Mouse (Mus musculus) layer of hippocampus, adult 11-12 months (tissue): Measurements from ENCODE around the gene Meaf6.
A peak's percentile ranks its signal among the peaks of the same experiment; 100 is the strongest.

ENCODE experiments used
- DNase-seq: peaks from one replicate; pipeline ENCODE4 v3.0.0; 2022; ENCODE audit warnings: low spot score

Gene Meaf6

DNA sequence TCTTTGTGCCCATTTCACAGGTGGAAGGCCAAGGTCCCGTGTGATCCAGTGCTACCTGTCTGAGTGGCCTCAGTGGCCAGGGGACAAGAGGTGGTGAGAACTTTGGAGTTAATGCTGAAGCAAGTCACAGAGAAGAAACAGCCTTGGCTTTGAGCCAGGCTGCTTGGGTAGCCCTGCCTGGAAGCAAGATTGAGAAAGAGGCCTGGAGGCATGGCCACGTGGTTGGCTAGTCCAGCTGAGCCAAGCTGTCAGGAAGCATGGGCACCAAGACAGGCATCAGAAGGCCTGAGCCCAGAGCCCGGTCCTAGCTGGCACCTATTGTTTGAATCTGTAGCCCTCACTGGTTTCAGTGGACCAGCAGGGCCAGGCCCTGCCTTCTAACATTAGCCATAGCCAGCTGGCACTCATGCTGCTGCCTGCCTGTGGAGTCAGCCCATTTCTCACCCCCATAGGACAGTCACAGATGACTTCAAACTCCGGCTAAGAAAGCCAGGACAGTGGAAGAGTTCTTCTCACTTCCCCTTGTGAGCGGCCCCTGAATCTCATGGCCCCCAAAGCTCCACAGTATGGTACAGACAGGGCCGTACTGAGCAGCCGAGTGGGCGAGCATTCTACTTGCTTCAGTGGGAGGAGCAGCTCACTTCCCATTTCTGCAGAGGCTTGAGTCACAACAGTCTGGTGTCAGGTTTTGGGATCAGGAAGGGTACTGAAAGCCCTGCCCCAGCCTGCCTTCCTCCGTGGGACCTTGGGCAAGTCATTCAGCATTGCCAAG lies 31.3 kb downstream of the Meaf6 start:
- peak; percentile 85 for DNase-seq

DNA sequence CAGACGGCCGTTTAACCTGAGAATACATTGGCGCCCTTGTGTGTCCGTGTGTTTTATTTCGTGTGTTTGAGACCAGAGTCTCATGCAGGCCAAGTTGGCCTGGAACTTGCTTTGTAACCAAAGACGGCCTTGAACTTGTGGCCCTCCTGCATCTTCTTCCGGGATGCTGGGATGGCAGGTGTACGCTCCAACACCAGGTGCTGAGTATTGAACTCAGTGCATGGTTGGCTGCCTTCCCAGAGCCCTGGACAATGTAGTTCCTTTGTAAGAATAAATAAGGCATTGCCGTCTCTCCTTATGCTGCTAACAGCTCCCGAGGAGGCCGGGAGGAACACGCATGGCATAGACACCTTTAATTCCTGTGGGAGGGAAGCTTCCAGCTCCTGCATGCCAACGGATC lies 32.0 kb downstream of the Meaf6 start:
- DNase-seq = no peak

DNA sequence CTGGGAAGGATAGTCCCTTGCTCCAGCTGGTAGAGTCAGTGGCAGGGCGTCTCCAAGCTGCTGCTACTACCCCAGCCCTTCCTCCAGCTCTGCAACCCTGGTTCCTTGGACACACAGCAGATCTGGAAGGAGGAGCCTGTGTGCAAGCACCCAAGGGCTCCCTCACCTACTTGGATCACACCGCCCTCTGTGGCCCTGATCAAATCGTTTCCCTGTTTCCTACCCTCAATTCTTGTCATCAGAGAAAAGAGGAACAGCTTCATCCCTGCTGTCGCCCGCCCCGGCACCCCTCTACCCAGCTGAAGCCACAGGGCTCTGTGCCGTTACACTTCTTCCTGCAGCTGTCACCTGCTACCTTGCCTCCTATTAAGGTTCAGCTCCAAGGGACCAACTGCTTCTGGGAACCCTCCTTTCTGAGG lies 33.0 kb downstream of the Meaf6 start:
- no peak for DNase-seq

DNA sequence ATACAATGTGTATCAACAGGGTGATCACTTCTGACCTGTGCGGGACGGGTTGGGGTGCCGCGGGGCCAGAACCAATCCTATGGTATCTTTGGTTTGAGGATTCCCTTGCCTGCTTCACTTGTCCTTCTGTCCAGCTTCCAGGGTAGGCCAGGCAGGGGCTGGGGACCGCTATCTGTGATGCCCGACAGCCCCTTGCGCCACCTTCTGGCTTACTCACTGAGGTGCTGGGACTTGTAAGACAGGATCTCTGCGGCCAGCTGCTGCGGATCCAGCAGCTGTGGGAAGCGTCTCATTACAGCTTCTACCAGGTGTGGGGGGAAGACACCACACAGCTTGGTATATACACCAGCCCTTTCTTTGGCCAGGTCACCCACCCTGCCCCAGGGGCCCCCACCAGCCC lies 34.1 kb downstream of the Meaf6 start:
- DNase-seq = no peak

DNA sequence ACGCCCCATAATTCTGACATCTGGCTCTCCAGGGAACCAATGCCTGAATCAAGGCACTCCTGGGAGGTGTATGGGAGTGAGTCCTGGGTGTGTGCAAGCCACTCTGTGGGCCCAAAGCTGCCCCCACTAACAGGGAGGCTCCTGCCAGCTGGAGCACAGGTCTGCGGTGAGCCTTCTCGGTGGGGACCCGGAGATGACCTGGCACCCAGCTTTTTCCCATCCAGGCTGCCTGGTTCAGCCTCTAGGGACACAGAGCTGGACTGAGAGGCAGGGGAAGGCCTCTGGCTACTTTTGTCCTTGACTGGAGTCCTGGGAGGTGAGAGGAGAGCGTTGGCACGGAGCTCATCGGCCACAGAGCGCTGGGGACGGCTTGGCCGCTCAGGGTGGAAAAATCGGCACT lies 34.8 kb downstream of the Meaf6 start:
- DNase-seq = no peak

DNA sequence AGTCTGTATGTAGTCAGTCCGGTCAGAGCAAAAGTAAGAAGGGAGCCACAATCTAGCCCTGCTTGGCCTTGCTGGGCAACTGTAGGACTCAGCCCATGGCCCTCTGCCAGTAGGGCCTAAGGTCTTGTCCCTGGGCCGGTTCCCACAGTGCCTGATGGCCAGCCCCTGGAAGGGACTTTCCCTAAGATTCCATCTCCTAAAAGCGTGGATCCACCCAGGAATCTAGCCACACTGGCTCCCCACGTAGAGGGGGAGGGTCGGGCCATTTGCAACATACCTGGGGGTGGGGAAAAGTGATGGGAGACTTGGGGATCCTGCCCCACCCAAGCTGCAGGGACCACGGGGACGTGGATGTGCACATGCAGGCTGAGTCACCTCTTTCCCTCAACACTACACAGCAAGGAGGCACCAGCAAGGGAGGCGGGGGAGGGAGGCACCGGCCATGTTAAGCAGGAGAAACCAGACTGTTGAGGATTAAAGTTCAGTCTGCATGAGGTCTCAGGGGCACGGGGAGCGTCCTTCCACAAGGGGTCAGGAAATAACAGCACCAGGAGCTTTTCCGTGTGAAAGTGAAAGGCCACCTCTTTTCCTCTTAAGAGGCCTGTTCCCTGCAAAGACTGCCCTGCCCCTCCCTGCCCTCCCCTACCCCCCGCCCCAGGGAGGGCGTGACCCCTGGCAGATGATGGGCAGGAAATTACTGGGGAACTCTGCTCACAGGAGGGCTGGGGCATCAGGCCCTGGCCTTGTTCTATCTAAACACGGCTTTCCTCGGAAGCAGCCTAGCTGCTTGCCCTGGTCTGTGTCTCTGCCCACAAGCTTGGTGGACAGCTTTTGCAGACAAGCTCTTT lies 37.7 kb downstream of the Meaf6 start:
- DNase-seq = no peak

DNA sequence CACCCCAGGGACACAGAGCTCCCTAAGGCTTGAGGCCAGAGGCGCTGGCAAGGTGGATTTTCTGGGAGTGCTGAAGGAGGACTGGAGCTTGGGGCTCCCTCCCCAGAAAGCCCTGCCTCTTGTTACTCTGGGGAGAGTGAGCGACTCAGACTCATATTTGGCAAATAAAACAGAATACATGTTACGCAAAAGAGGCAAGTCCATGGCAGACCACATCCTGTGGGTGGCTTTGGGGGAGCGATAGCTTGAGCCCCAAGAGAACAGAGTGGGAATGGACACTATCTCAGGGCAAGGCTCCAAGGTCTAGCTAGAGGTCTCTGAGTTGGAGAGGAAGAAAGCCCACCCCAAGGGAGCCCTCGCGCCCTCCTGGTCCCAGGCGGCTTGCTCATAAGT lies 38.3 kb downstream of the Meaf6 start:
- no peak for DNase-seq

DNA sequence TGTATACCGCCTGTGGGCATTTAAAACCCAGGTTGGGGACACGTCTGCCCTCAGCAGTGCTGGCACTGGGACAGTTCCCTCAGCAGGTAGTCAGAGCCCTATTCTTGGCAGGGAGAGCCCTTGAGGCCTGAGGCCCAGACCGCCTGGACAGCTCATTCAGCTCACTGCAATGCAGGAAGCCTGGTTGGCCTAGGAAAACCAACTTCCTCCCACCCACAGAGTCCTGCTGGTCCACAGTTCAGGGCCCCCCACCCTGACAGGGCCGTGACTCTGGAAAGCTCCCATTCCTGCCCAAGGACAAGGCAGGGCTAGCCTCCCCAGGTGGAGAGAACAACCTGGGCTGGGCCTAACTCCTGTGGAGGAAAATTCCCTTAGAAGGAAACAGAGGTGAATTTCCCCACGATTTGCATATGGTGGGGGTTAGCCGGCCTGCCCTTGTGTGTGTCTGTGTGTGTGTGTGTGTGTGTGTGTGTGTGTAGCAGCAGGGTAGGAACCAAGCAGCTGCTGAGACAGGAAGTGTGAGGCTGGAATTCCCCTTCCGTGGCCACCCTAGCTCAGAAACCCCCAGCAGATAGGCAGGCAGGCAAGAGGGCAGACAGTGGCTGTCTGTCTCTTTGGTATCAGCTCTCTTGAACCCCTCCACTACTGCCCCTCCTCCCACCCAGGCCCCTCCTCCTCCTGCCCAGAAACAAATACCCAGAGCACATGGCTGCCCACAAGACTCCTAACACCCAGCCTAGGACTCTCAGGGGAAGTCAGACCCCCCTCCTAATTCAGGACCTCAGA lies 39.7 kb downstream of the Meaf6 start:
- DNase-seq = no peak

DNA sequence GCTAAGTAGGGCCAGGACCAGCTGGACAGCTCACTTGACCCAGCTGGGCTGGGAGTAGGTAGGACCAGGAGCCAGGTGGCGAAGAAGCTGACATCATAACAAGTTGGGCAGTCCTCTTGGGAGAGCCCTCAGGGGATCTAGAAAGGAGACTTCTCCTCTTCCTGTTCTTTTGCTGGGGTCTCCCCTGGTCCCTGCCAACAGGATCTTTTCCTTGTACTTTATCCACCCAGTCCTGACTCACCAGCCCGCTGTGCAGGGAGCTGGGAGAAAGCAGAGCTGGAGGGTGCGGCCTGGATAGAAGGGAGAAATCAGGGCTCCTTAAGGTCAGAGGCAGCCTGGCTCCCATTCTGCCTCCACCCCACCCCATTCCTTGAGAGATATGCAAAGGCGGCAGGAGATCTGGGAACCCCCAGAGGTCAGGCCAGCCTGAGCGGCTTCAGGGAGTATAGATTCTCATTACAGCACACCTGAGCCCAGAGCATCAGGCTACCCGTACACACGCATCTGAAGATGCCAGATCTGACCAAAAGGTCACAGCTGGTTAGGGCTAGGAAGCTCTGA lies 40.5 kb downstream of the Meaf6 start:
- no peak for DNase-seq

DNA sequence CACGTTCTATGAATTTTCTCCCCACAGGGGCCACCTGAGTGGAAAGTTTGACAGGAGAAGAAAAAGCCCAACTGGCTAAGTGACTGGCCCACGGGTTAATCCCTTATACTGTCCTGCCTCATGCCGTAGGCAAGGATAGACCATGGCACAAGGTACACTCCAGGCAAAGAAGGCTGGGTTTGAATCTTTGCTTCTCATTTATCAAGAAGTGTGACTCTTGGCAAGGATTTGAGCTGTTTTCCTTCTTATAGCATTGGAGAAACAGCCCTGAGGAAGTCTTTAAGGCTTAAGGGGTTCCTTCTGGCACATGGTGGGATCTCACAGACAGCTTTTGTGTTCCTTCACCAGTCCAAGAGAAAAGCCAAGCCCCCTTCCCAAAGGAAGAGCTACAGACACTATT lies 41.3 kb downstream of the Meaf6 start:
- no peak for DNase-seq

DNA sequence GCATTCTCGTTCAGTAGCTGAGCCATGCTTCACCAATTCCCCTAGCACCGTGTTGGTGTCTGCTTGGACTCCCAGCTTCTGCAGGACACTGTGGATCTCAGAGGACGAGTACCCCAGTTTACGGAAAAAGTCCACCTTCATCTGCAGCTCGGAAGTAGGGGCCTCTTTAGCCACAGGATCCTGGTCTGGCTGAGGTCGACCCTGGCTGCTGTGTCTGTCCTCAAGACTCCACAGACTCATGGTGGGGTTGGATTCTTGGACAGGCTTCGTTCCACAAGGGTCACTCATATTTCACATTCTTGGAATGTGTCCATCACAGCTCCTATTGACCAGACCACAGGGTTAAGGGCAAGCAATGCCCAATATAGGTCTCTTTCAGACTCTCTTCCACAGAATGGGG lies 41.8 kb downstream of the Meaf6 start:
- no peak for DNase-seq

DNA sequence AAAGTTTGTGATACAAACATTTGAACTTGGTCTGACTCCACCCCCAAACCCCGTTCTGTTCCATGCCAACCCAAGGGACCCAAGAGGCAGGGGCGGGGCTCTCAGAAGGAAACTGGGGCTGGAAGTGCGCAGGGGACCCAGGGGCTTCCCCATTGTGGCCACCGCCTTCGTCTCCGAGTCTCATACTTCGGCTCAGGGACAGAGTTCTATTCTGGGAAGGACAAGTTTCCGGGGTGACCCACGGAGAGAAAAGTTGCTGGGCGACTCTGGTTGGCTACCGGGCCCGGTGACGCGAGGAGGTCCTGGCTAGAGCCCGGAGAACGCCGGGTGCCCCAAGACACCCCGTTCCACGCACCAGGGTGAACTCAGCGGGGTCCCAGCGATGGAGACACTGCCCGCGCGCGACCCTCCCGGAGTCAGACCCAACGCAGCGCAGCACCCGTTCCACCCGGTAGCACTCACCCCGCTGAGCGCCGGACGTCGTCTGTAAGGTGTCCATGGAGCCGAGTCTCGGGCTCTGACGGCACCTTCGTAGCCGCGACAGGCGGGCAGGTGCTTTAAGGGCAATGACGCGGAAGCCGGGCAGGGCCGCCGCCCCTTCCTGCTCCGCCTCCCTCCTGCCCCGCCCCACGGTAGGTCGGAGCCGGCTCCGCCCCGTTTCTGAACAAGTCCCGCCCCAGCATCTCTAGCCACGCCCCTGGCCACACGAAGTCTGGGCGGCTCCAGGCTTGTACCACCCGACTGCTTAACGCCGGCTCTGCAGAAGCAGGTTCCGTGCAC lies 42.6 kb downstream of the Meaf6 start, which contains the start of gene Zc3h12a:
TSS of gene Zc3h12a (minus strand) at position 536 of the 780 bp plus-strand sequence.
- peak; percentile 78 for DNase-seq

DNA sequence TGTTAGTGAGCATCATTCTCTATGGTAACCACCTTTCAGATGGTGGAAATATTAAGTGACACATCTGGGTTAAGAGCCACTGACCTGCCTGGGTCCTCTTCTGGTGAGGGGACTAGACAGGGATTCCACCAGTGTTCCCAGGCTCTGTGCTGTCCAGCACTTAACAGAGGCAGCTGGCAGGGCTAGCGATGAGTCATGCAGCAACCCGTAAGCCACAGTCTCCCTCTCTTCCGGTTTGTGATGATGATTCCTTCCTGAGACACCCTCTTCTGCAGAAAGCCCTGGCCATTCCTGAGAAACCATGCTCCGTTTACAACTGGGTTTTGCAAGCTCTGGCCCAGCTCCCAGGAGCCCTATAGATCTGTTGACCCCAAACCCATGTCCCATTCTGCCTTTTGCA lies 46.6 kb downstream of the Meaf6 start:
- no peak for DNase-seq

DNA sequence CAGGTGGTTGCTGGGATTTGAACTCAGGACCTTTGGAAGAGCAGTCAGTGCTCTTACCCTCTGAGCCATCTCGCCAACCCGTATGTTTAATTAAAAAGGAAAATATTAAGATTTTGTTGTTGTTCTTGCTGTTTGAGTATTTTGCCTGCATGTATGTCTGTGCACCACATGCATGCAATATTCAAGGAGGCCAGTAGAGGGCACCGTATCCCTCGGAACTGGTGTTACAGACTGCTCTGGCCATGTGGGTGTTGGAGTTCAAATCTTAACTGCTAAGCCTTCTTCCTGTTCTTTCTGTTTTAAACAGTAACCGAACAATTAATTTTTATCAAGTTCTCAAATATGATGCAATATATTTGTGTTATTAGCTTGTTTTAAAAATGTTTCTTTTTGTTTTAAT lies 47.5 kb downstream of the Meaf6 start:
- DNase-seq = peak; percentile 74

DNA sequence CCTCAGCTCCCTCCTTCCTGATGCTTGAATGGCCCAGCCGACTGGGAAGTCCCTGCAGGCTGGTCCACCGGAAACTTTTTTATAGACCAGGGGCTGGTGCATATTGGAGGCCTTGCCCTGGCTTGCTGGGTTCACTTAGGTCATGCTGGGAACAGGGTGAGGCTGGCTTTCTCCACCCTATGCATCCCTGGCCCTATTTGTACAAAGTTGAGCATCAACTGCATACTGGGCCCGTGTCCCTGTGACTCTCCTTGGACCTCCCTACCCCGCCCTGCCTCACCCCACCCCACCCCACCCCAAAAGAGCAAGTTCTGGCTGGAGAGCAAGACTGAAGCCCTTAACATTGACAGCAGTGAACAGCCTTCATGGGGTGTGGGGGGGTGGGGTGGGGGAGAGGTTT lies 49.3 kb downstream of the Meaf6 start:
- DNase-seq = no peak

DNA sequence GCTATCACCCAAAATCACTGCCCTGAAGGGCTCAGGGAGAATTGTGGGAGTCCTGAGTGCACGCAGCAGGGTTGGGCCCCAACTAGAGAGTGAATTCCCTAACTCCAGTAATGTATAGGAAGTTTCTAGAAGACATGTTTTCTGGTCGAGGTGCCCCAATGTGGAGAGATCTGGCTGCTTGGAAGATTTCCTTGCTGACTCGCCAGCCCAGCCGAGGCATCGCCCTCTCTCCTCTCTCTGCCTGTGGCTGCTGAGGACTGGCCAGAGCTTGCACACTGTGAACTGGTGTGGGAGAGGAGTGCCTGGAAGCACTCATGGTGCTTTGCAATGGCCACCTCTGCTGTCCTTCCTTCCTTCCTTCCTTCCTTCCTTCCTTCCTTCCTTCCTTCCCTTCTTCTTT lies 49.7 kb downstream of the Meaf6 start:
- DNase-seq = no peak

DNA sequence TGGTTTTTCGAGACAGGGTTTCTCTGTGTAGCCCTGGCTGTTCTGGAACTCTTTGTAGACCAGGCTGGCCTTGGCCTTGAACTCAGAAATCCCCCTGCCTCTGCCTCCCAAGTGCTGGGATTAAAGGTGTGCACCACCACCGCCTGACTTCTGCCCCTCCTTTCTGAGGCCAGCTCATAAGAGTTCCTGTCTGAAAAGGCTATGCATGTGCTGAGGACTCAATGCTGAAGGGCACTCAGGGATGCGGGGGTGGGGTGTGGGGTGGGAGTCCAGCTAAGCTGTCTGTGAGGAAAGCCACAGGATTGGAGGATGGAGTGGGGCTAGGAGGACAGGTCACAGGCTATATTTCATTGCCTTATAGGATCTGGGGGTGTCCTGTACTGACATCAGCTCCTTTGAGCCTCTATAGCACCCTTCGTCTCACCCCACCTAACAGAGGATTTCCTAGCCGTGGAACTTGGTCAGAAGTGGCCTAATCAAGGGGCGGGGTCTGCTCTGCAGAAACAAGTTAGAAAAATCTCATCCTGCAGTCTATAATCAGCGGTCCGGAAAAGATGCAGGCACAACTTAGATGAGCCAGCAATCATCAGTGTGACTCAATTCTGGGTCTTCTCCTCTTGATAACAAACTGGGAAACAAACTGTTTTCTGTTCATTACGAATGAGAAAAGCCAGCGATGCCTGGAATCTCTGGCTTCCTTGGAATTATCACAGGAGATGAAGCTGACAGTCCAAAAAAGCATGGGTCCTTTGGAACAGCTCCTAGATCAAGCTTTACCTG lies 50.3 kb downstream of the Meaf6 start:
- no peak for DNase-seq

DNA sequence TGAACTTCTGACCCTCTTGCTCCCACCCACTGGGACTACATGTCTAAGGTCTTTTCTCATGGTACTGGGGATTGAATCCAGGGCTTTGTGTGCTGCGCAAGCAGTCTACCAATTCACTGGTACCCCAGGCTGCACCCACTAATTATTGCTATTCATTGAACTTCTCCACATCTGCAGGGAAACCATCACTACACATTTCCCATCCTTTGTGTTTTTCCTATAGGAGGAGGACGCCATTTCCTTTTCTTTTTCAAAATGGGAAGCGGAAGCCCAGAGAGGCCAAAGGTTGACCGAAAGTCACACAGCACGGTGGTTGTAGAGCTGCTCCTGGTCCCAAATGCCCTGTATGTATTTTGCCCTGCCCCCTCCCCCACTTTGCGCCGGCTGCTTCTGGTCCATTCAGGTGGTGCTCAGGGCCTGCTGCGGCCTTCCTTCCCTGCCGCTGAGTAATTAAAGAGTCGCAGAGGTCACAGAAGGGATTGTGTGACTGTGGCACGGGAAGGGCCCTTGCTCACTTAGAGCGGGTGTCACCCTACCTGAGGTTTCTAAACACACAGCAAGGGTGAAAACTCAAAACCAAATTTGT lies 51.5 kb downstream of the Meaf6 start:
- DNase-seq = no peak

DNA sequence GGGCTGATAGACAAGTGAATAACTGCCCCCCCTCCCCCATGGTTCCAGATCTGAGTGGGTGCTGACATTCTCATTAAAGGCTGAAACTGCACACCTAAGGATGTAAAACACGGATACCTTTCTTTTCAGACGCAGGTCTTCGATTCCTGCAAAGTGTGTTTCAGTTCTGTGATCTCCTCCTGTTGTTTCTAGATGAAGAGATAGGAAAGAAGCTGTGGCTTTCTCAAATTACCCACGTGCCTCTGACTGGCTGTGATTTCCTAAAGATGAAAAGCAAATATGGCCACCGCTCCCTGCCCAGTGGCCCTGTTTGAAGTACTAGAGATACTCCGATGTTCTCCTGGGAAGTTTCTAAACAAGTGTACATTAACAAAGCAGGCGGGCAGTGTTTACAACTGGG lies 53.4 kb downstream of the Meaf6 start:
- no peak for DNase-seq

DNA sequence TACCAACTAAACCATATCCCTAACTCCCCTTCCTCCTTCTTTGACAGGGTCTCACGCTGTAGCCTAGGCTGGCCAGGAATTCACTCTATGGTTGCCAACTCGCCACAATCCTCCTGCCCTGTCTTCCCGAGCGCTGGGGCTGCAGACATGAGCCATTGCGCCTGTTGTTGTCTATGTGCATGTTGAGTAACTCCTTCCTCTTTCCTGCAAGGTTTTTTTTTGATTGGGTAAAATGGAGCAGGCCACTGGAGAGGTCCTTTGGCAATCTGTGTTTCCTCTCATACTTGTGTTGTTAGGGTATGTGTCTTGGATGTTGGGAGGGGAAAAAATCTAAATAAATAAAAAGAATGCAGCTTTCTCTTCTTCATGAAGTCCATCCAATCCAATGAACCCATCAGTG lies 59.3 kb downstream of the Meaf6 start:
- no peak for DNase-seq
